Mouse (Mus musculus) frontal cortex, adult (tissue): ENCODE data around the gene Vipr1.
A peak's percentile ranks its signal among the peaks of the same experiment; 100 is the strongest.

Source experiments
- ATAC-seq: cut with Nextera tagmentation; 2 replicates; pipeline ENCODE4 v1.9.2; 2017; ENCODE audit warnings: mild to moderate bottlenecking, moderate library complexity, mixed read lengths; ENCODE audit not compliant: low TSS enrichment

Vipr1 gene

GRCm38 (mm10) chr9:121718070-121718705 is 75.7 kb downstream of the Vipr1 start:
- ATAC-seq = no peak

DNA sequence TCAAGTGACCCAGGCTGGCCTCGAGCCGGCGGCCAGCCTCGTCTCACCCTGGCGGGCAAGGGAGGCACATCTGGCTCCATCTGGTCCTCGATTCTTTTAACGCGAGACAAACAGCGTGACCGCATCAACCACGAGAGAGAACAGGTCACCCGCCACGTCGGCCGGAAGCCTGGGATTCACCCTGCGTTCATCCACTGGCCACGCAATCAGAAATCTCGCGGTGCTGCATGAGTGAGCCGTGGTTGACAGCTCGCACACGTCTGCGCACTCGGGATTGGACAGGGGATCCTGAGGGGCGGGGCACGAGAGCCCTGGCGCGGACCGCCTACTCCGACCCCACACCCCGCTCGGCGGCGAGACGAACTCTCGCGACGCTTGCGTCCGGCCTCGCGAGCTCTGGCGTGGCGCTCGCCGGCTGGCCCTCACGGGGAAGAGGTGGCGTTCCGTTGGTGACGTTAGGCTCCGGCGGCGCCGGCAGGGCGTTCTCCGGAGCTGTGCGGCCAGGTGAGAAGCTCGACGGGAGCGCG is 76.3 kb downstream of the Vipr1 start, which contains the start of gene Nktr:
Gene Nktr (plus strand): TSS at position 378 of the 527 bp plus-strand sequence.
- peak; percentile 96 for ATAC-seq

DNA sequence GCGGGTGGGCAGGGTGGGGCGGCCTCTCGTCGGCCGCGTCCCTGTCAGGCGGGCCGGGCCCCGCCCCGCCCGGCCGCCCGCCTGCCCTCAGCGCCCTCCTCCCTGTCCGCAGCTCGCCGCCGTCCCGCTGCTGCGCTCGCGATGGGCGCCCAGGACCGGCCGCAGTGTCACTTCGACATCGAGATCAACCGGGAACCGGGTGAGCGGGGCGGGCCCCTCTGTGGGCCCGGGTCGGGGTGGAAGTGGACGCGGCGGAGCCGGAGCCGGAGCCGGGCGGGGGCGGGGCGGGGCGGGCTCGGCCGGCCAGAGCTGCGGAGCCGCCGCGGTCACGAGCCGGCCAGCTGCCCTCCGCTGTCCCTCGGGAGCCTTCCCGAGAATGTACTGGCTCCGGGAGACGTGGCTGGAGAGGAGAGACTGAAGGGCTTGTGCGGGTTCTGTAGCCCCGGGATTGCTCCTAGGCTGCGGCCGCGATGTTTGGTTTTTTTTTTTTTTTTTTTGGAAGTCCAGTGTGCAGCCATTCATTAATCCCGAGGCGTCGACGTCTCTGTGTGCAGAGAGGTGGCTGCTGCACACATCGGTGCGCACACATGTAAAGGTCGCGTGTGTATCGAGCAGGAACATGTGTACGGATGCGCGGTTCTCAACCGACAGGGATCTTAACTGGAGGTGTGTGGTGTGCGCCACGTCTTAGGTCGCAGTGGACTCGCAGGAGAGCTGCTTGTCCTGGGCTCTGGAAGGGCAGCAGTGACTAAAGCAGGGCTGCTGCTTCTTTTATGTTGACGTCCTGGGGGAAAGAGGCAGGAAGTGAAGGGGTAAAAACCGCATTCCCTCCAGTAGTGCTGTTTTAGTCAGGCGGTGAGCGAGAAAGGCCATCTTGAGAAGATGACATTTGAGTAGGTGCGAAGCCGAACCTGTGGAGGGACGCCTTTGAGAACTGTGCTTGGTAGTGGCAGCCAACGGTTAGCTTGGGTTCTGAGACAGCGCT is 77.1 kb downstream of the Vipr1 start:
- peak; percentile 25; the same call in 1 of the 2 replicates for ATAC-seq
